Mouse (Mus musculus): ENCODE measurements around the gene Zc3h15.

- TF ChIP-seq CTCF (IDR thresholded peaks at IDR 0.05; ENCODE audit: low read depth), result peak; percentile 40
- TF ChIP-seq EP300 (IDR thresholded peaks at IDR 0.05; ENCODE audit: low read depth), result no peak
Measured at GRCm38 (mm10) chr2:83669988-83670387, 25.8 kb downstream of the Zc3h15 start.

Data from liver, postnatal 0 days (tissue).